Mouse (Mus musculus) R1 (cell line): ENCODE results near the gene Phf11c.
A peak's percentile ranks its signal among the peaks of the same experiment; 100 is the strongest.
"Not testable (repeated sequence)": the region's sequence is repeated elsewhere in the genome, so short reads cannot be mapped to it uniquely, and the experiment has no call there.

Experiments used
- DNase-seq: peaks from one replicate; pipeline ENCODE4 v3.0.0-alpha.2; 2018; ENCODE audit warnings: low read depth, low spot score

Gene Phf11c

DNA sequence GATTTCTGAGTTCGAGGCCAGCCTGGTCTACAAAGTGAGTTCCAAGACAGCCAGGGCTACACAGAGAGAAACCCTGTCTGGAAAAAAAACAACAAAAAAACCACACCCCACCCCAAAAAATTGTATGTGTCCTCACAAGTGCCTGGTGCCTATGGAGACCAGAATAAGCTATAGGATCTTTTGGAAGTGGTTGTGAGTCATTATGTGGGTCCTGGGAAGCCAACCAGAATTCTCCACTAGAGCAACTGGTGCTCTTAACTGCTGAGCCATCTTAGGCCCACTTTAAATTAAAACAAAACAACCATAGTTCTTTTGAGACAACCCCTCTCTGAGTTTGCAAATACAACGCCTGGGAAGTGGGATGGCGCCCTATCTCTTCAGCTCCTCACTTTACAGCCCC is at the start of gene Phf11c:
Gene Phf11c, minus strand, starts transcription at position 101 of the 400 bp plus-strand sequence.
- no peak for DNase-seq

DNA sequence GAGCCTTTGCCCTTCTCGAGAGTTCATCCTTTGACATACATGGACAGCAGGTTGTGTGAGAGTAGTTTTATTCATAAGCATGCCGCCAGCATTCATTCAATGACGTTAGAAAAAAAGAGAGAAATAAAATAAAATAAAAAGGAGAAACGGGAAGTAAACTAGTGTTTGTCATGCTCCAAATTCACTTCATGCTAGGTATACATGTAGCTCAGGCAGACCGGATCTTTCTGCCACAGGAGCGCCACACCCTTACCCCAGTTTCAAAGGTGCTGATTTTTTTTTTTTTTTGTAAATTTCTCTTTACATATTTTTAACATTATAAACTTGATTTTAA is 46.3 kb upstream of the Phf11c start:
- no peak for DNase-seq

DNA sequence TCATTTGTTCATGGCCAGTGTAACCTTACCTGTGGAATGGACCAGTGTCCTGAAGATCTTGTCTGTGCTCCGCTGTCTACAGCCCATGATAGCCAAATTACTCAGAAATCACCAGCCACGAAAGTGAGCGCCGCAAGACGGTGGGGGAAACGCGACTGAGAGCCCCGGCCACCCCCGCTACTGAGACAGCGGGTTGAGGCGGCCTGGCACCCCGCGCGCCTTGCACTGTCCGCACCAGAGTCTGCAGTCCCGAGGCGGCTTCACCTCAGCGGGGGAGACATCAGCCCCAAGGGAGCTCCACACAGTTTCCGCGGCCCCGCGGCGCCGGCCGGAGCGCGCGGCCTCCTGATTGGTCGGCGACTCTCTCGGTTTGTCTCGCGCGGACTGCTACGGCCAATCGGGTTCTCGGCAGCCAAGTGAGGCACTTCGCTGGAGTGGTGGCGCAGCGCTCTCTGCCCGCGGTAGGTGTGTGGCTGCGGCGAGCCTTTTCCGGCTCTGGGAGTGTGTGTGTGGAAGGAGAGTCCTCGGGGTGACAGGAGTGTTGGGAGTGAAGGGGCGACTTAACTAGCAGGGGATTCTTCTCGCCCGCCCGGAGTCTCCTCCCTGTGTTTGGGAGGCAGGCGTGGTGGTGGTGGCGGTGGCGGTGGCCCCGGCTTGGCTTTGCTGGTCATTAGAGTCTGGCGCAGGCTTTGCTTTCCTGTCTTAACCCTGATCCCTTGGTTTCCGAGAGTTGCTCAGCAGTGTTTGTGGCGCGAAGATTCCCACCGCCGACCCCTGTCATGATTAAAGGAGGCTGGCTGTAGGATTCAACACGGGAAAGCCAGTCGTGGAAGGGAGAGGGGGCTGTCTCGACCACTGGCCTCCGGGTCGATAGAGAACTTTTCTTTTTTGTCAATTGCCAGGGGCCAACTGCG is 45.6 kb upstream of the Phf11c start, which contains the start of the genes Setdb2 and Cab39l:
Gene Setdb2, minus strand, starts transcription at position 327 of the 914 bp plus-strand sequence.
Gene Cab39l, plus strand, starts transcription at position 415 of the 914 bp plus-strand sequence.
- peak; percentile 95 for DNase-seq

DNA sequence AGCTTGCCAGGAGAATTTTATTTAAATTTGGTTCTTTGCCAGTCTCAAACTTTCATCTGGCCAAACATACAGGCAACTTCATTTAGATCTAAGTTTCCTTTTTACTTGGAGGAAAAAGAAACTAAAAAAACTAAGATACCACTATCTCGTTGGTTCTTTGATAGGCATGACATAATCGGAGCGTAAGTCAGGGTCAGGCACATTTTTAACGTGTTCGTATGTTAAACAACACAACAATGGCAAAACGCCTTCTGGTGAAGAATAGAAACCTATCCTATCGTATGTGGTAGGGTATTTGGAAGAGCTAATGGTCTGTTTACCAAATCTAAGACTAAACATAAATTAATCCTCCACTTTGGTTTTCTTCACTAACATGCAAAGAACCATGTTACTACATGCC is 44.9 kb upstream of the Phf11c start:
- DNase-seq, result no peak

DNA sequence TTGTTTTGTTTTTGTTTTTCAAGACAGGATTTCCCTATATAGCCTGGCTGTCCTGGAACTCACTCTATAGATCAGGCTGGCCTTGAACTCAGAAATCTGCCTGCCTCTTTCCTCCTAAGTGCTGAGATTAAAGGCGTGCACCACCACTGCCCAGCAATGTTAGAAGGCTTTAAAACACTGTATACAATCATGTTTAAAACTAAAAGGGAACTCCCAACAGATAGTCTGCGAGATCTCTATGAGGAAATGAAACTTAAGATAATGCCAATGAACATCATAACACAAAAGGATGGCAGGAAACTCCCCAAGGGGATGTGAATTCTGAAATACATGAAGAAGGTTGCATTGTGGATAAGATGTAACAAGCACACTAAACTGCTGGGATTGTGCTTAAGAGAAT is 43.3 kb upstream of the Phf11c start:
- no peak for DNase-seq

DNA sequence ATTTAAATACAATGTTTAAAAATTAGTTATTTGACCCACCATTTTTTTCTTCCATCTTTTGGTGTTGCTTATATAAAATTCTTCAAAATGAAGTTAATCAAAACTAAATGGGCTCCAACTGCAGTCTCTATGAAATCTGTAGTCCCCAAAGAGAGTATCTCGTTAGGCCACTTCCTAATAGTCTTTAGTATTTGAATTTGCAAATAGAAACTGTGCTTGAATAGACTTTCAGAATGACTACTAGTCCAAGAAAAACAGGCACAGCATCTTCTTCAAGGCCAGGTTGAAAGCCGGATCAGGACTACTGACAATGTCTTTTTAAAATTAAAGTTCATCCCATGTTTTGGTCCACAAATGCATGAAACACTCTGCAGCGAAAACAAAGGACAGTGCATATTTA is 42.2 kb upstream of the Phf11c start:
- no peak for DNase-seq

DNA sequence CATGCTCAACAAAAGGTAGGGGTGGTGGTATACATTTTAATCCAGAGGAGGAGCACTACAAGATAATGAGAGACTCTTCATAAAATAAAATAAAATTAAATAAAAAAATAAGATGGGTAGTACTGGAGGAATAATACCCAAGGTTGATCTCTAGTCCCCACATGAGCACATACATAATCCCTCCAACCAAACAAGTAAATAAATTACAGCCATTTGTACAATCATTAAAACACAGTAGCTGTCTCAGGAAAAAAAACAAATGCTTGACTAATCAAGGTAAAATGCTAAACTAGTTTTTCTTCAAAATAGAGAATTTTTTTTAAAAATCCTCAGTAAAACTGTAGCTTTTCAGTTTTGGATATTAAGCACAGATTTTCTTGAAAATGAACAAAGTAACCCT is 40.0 kb upstream of the Phf11c start:
- no peak for DNase-seq

DNA sequence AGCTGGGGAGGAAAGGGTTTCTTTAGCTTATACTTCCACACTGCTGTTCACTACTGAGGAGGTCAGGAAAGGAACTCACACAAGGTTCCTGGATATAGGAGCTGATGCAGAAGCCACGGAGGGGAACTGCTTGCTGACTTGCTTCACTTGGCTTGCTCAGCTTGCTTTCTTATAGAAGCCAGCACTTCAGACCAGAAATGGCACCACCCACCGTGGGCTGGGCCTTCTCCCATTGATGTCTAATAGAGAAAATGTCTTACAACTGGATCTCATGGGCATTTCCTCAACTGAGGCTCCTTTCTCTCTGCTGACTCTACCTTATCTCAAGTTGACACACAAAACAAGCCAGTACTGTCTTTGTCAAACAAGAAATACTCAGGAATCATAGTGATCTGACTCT is 38.7 kb upstream of the Phf11c start:
- no peak for DNase-seq

DNA sequence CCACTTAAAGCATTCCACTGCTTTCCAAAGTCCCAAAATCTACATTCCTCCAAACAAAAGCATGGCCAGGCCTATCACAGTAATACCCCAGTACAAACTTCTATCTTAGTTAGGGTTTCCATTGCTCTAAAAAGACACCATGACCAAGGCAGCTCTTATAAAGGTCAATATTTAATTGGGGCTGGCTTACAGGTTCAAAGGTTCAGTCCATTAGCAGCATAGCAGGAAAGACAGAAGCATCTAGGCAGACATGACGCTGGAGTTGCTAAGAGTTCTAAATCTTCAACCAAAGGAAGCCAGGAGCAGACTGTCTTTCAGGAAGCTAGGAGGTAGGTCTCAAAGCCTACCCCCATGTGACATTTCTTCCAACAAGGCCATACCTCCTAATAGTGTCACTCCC is 35.4 kb upstream of the Phf11c start:
- no peak for DNase-seq

DNA sequence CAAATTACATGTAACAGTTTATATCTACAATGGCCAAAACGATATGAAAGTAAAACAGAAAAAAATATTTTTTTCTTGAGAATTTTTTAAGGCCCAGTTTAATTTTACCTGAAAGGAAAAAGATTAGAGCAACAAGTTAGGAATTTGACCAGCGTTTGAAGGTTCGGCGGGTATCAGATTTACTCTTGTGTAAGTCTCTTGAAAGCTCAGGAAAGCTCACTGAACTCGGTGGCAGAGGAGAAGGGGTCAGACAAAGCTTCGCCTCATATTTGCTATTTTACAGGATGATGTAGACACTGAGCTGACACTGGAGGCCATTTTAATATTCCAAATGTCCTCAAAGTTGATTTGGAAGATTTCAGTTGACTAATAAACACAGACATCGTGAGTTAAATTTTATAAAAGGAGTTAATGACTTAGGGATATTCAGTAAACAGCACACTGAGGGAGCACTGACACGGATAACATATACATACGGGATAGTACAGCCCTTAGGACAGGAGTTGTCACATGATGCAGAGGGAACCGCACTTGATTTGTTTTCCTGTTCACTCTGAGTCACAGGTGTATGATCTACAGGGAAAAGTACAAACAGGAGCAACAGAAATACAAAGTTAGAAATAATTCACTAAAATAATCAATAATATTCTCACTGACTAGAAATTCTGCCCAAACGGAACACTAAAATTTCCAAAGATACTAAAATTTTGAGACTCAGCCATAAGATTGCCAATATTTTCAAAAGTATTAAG is 27.9 kb upstream of the Phf11c start:
- DNase-seq, result no peak

DNA sequence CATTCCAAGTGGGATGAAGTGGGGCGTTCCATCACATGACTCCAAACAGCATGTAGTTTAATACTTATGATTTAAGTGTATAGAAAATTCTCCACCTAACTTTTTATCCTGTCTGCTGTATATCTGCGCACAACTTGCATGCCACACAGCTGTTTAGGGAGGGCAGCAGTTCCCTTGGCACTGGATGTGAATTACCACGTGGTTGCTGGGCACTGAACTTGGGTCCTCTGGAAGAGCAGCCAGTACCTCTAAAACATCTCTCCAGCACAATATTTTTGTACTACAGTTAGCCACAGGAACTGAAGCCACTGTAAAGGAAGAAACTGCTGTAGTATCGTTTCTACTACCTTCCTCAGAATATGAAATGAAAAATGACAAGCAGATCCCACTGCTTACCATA is 23.0 kb upstream of the Phf11c start:
- no peak for DNase-seq

DNA sequence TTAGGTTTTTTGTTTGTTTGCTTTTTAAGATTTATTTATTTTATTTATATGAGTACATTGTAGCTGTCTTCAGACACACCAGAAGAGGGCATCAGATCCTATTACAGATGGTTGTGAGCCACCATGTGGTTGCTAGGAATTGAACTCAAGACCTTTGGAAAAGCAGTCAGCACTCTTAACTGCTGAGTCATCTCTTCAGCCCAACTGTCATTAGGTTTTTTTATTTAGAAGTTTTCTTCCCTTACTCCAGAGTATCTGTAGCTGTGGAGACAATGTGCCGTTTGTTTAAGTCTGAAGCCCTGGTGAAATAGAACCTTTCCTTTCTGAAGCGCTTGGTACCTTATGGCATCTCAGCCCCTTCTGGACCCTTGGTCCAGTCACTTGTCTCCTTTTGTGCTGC is 19.8 kb upstream of the Phf11c start:
- not testable (repeated sequence) for DNase-seq

DNA sequence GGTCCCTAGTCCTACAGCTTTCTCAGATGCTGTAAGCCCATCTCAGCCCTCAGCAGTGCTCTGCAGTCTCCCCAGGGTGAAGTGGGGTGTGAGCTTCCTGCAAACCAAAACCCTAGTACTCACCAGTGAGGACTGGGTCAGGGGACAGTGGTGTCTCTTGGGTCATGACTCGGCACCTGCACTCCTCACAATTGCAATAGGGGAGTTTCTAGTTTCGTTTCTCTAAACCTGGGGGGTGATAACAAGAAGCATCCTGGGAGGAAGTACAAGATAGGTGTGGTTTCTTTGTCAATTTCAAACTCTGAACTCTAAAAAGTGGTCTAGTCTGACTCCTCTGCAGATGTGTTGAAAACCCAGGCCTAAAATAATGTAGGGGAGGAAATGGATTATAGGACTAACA is 1.8 kb upstream of the Phf11c start:
- DNase-seq, result no peak

DNA sequence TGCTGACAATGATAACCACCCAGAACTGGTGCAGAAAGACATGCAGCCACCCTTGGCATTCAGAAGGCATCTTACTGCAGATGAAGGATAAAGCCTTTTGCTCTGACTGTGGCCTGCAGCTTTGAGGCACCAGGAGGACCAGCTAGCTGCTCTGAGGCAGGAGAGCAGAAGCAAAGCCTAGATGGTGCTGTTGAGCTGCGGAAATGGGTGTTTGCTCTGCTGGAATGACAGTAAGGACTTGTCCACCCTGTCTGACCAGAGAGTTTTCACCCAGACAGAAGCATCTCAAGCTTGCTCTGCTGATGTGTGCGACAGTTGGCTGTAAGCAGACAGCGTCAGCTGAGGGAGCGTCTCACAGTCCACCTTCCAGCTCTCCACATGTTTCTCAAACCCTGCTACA is 5.0 kb downstream of the Phf11c start:
- not testable (repeated sequence) for DNase-seq

DNA sequence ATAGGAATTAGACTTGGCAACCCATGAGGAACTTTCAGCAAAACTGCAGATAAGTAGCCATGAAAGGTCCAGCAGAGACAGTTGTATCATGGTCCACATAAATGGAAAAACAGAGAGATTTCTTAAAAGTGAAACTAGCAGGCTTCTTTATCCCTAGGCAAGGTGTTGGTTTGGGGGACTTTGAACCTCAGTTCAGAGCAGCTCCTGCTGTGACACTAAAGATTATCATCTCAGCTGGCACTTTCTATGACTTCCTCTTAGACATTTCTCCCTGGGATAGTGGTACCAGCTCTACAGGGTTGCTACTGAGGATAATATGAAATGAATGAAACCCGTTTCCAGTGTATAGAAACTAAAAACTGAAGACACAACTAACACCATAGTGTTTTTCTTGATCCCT is 5.6 kb downstream of the Phf11c start:
- DNase-seq, result no peak

DNA sequence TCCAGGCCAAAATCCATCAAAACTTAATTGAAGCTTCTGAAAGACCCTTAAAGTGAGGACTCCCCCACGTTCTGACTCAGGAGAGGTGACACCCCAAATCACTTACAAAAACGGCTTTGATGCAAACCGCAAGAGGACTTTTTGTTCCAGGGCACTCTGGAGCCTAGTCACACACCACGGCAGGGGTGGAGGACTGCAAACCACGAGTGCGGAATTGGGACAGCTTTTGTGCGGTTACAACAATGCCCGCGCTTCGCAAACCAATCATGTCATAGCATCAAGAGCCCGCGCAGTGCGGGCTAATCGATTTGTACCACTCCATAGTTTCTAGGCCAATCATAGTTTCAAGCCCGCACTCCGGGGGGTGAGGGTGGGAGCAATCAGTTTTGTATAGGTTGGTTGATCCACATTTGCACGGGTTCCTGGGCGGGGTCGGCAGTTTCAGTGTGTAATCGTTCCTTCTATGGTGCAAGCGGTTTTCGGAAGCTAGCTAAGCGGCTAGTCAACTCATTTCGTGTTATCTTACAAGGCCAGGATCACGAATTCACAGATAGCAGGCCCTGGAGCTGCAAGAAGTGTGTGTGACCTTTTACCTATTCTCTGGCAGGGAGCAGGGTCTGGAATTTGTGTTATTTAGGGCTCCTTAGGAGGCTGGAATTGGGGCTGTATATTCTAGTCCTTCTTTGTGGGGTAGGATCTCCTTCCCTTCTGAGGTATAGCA is 24.7 kb downstream of the Phf11c start:
- peak; percentile 99 for DNase-seq

DNA sequence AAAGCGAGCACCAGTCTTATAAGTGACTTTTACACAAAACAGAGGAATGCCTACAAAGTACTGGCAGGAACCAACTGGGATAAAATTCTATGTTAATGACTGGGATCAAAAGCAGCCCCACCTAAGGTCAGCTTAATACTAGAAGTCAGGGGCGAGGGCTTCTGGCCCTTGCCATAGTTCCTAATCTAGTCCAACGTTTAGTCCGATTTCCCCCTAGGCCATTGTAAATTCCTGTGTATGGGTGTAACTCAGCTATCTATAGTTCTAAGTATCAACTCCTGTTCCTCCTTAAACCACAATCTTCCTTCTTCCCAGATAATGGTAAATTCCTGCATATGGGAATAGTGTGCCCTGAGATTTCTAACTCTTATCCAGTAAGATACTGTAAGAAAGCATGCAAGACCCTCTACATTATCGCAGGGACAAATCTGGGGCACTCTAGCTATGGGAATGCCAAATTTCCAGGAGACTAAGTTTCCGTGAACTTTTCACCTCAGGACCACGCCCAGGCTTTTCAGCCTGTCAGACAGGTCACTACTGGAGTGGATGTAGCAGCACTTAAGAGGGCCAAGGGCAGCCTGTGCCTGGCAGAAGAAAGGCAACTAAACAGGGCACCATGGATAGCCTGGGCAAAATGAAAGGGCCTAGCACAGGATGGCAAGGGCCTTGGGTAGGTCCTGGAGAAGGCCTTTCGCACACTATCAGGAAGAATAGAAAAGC is 28.6 kb downstream of the Phf11c start:
- DNase-seq, result peak; percentile 80

DNA sequence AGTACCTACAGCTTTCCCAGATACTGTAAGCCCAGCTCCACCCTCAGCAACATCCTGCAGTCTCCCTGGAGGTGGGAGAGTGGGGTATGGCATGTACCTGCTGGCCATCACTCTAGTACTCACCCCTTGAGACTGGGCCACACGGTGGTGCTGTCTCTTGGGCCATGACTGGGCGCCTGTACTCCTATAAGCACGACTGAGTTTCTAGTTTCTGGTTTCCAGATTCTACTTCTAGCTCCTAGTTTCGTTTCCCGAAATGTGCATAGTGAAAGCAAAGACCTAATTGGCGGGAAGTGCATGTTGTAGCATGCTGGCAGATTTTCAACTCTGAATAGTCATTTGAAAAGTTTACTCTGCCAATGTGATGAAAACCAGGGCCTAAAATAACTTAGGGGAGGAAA is 29.9 kb downstream of the Phf11c start, which contains the start of gene Phf11d:
Gene Phf11d, minus strand, starts transcription at position 227 of the 401 bp plus-strand sequence.
- peak; percentile 18 for DNase-seq

DNA sequence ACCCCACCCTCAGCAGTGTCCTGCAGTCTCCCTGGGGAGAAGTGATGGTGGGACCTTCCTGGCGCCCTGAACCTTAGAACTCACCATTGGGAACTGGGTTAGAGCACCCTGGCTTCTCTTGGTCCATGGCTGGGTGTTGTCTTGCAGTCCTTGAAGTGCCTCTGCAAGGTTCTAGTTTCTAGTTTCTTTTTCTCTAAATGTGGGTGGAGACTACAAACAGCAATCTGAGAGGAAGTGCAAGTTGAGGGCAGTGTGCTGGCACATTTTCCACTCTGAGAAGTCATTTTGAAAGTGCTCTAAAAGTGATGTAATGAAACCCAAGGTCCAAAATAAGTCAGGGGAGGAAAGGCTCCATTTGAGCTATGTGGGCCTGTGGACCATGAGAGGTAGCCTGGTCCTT is 54.0 kb downstream of the Phf11c start, which contains the start of gene Phf11b:
Gene Phf11b, minus strand, starts transcription at position 163 of the 400 bp plus-strand sequence.
- not testable (repeated sequence) for DNase-seq

DNA sequence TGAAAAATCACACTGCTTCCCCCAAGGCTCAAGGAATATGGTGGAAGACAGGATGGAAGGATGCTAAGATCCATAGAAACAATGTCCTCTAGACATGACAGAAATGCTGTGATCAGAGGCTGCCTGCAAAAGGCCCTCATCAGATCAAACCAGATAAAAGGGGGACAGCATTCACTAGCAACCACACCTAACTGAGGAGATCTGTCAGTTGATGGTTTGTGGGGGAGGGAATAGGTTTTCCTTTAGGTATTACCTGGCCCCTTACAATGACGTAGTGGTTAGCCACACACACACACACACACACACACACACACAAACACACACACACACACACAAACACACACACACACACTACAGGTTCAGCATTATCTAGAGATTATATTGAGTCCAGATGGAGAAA is 55.6 kb downstream of the Phf11c start:
- DNase-seq, result no peak

DNA sequence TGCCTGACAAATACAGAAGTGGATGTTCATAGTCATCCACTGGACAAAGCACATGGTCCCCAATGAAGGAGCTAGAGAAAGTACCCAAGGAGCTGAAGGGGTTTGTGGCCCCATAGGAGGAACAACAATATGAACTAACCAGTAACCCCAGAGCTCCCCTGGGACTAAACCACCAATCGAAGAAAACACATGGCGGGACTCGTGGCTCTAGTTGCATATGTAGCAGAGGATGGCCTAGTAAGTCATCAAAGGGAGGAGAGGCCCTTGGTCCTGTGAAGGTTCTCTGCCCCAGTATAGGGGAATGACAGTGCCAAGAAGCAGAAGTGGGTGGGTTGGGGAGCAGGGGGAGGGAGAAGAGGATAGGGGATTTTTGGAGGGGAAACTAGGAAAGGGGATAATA is 59.1 kb downstream of the Phf11c start:
- not testable (repeated sequence) for DNase-seq
